Mouse (Mus musculus) common myeloid progenitor, adult 5-6 weeks (primary cell): ENCODE measurements around the gene Zfp457. TPM values are rescaled to one million over a fixed set of nuclear protein-coding genes. Genes with fewer than 3 reads are reported as not detected.

Experiments
- ATAC-seq: replicated peaks from 2 replicates; pipeline ENCODE4 v1.8.0; 2016; ENCODE audit warnings: low read depth, mild to moderate bottlenecking, moderate TSS enrichment, inconsistent platforms; ENCODE audit not compliant: poor library complexity, severe bottlenecking
- total RNA-seq: library from RNA; stranded (forward); fragments of 200-1000, 187-1606 nt; gene quantifications from 2 replicates; pipeline ENCODE4 v1.2.3, GENCODE M21; 2017

Gene Zfp457
- total RNA-seq = 2.0 and 2.6 TPM in 2 replicates

DNA sequence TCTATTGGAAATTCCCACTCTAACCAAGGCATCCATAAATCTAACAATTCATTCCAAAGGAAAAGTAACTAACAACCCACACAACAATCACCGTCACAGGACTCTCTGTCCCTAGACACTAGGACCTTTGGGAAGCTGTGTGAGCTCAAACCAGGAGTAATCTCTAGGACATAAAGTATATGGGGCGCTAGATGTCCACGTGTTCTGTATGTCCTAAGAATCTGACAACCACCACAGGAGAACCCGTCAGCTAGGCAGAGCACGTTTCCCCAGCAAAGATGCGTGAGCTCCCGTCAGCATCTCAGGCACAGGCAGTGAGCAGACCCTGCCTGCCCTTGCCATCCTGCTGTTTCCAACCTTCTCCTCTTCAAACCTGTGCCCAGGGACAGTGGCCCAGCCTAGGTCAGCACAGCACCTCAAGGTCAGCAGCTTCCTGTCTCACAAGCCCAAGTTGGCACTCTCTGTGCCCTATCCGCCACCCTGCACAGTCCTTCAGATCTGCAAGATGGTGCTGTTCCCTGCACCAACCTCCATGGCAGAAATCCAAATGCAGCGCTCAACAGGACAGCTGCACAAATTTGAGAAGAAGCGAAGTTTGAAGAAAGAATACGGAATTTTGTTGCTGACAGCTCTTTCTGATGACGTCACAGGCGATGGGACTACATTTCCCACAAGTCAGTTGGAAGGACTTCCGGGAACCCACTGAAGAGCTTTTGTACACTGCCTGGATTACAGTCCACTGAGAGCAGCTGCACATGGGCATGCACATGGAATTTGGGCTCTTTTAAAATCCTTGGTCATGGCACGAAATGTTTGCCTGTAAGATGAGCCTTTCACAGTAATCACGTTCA, at the start of gene Zfp457:
TSS of gene Zfp457 (minus strand) at position 664 of the 851 bp plus-strand sequence.
- ATAC-seq = peak; percentile 97

DNA sequence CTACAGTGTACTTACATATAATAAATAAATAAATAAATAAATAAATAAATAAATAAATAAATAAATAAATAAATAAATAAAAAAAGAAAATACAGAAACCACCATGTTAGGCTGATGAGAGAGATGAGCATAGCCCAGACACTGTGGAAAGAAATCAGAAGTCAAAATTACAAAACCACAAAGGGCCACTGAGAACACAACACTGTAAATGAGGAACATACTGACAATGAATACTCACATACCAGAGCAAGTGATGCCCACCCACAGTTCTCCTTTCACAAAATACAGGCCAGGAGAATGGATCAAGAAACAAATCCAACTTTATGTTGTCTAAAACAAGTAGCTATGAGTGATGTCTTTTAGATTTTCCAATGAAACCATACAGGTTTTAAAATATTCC, 45.6 kb upstream of the Zfp457 start:
- peak; percentile 58 for ATAC-seq

DNA sequence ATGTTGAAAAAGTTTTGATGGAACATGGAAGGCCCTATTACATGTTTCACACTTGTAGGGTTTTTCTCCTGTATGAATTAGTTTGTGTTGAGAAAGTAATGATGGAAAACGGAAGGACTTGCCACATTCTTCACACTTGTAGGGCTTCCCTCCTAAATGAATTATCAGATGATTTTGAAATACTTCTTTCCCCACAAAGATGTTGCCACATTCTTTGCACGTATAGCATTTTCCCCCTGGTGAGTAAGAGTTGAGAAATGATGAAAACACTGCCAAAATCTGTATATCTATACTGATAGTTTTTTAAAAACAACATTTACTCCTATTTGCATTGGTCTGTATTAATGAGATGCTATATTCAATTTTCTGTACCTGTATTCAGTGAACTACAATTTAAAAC, 37.1 kb upstream of the Zfp457 start:
- ATAC-seq = no peak

DNA sequence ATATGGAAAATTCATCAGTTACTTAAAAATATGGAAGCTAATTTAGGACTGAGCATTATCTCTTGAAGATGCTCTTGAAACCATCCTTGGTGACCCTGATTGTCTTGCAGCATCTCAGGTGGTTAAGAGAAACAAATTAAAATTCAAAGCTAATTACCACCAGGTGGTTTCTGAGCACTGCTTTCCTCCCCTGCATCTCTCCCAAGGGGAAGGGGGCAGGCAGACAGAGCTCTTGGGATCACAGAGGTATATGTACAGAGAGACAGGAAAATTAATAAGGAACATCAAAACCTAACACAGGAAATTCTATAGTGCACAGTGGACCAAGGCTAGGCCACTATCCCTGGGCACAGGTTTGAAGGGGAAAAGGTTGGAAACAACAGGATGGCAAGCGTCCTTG, 26.6 kb upstream of the Zfp457 start:
- ATAC-seq = no peak

DNA sequence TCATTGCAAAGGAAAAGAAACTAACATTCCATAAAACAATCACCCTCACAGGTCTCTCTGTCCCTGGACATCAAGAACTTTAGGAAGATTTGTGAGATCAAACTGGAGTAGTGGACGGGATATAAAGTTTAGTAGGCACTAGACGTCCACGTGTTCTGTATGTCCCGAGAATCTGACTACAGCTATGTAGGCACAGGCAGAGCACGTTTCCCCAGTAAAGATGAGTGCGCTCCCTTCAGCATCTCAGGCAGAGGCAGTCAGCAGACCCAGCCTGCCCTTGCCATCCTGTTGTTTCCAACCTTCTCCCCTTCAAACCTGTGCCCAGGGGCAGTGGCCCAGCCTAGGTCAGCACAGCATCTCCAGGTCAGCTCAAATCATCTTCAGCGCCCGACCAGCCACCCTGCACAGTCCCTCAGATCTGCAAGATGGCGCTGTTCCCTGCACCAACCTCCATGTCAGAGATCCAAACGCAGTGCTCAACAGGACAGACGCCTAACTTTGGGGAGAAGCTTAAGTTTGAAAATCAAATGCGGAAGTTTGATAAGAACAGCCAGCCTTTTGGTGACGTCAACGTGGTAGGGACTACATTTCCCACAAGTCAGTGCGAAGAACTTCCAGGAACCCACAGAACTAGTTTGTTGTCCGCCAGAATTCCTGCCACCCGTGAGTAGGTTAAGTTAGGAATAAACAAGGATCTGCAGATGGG, 25.9 kb upstream of the Zfp457 start, which contains the start of gene Zfp595:
TSS of gene Zfp595 (minus strand) at position 552 of the 706 bp plus-strand sequence.
- peak; percentile 99 for ATAC-seq

- ATAC-seq = peak; percentile 27
These were observed 433 bp upstream of the Zfp457 start for GRCm38 (mm10) chr13:67306718-67307117.

- ATAC-seq = no peak
These were observed 28.0 kb downstream of the Zfp457 start, which contains the start of gene Zfp458 for GRCm38 (mm10) chr13:67278314-67278713. Zfp458 (minus strand) TSS chr13:67278466.

DNA sequence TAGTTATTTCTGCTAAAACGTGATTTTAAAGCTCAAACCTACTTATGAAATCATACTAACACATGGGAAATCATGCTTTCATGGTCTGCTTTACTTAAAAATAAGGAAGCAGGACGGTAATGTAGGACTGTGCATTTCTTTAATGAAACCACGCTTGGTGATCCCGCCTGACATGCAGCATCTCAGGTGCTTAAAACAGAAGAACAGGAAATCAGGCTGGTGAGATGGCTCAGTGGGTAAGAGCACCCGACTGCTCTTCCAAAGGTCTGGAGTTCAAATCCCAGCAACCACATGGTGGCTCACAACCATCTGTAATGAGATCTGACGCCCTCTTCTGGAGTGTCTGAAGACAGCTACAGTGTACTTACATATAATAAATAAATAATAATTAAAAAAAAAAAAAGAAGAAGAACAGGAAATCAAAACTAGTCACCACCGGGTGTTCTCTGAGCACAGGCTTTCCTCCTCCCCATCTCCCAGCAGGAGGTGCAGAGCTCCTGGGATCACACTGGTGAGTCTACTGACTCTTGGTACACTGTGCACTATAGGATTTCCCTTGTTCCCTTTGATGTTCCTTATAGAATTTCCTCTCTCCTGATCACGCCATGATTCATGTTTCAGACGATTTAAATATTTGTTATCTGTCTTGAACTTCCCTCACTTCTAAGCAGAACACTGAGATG, 36.8 kb downstream of the Zfp457 start:
- ATAC-seq = peak; percentile 43

- ATAC-seq = peak; percentile 100
These were observed 37.5 kb downstream of the Zfp457 start for GRCm38 (mm10) chr13:67268568-67269369.

Other genes with a start within 250 kb of the Zfp457 start
- gene Zfp712, start 245.3 kb downstream of the Zfp457 start, total RNA-seq = 6.5 and 7.4 TPM in 2 replicates
- gene Zfp708, start 208.5 kb downstream of the Zfp457 start, total RNA-seq = 4.2 and 5.0 TPM in 2 replicates
- gene Gm28557, start 197.9 kb downstream of the Zfp457 start, total RNA-seq = 6.6 and 9.0 TPM in 2 replicates
- 2.8 TPM in 1 of 2 replicates, not detected in the other for gene Rslcan18, start 190.2 kb downstream of the Zfp457 start, total RNA-seq
- 6.4 and 7.2 TPM in 2 replicates for gene Zfp759, start 184.8 kb downstream of the Zfp457 start, total RNA-seq
- gene Rsl1, start 133.3 kb downstream of the Zfp457 start, total RNA-seq = 10.5 and 15.2 TPM in 2 replicates
- gene Zfp455, start 112.0 kb downstream of the Zfp457 start, total RNA-seq = 3.2 and 7.8 TPM in 2 replicates
- gene Zfp458, start 28.0 kb downstream of the Zfp457 start, total RNA-seq = 3.8 and 7.9 TPM in 2 replicates
- gene Zfp595, start 26.1 kb upstream of the Zfp457 start, total RNA-seq = 5.1 and 10.4 TPM in 2 replicates
- gene Gm28044, start 54.1 kb upstream of the Zfp457 start, total RNA-seq = 0.92 and 8.2 TPM in 2 replicates
- gene Zfp953, start 54.1 kb upstream of the Zfp457 start, total RNA-seq = 8.7 and 9.1 TPM in 2 replicates
- 4.4 TPM in 1 of 2 replicates, not detected in the other for gene Gm28041, start 69.2 kb upstream of the Zfp457 start, total RNA-seq
- 4.3 and 4.4 TPM in 2 replicates for gene Zfp456, start 69.3 kb upstream of the Zfp457 start, total RNA-seq
- gene Zfp429, start 93.3 kb upstream of the Zfp457 start, total RNA-seq = 5.3 and 6.3 TPM in 2 replicates
- gene Zfp459, start 114.9 kb upstream of the Zfp457 start, total RNA-seq = 1.2 and 6.1 TPM in 2 replicates
- gene Zfp874a, start 145.1 kb upstream of the Zfp457 start, total RNA-seq = 13.8 and 14.0 TPM in 2 replicates
- 10.3 and 15.4 TPM in 2 replicates for gene Zfp874b, start 177.8 kb upstream of the Zfp457 start, total RNA-seq
- gene Zfp58, start 194.1 kb upstream of the Zfp457 start, total RNA-seq = 7.9 and 8.4 TPM in 2 replicates
- not detected in 2 replicates for gene Gm26965, start 219.7 kb upstream of the Zfp457 start, total RNA-seq
- gene Zfp87, start 219.7 kb upstream of the Zfp457 start, total RNA-seq = 16.8 and 17.2 TPM in 2 replicates
- gene Zfp748, start 247.3 kb upstream of the Zfp457 start, total RNA-seq = 12.3 and 13.6 TPM in 2 replicates